Mouse (Mus musculus) liver, embryonic 15.5 days (tissue): ENCODE measurements at regions not wholly inside any gene's neighbourhood (a gene's known extent, or its start where the extent isn't known, plus 50 kb on each side); places are given as distances from the start of the nearest gene placed in this dataset.
A peak's percentile ranks its signal among the peaks of the same experiment; 100 is the strongest.

Experiments used
- ATAC-seq: fragments of 200-750 bp; cut with Nextera tagmentation; 2 replicates; pipeline ENCODE4 v1.8.0; 2017; ENCODE audit warnings: moderate number of reproducible peaks, mild to moderate bottlenecking, moderate library complexity; ENCODE audit not compliant: insufficient read depth
- H3K27ac ChIP-seq: fragments of 300-500 bp; sonication (generic); replicated peaks from 2 replicates; pipeline ENCODE4 v1.5.1; 2015; ENCODE audit warnings: mild to moderate bottlenecking, inconsistent platforms
- H3K27me3 ChIP-seq: fragments of 300-500 bp; sonication (generic); 2 replicates; pipeline ENCODE4 v1.6.1; 2015; ENCODE audit warnings: mild to moderate bottlenecking, inconsistent platforms
- H3K36me3 ChIP-seq: fragments of 300-500 bp; sonication (generic); replicated peaks from 2 replicates; pipeline ENCODE4 v1.6.1; 2015; ENCODE audit warnings: moderate library complexity, mild to moderate bottlenecking, inconsistent platforms
- H3K4me1 ChIP-seq: fragments of 300-500 bp; sonication (generic); replicated peaks from 2 replicates; pipeline ENCODE4 v1.6.1; 2015; ENCODE audit warnings: inconsistent platforms
- H3K4me2 ChIP-seq: fragments of 300-500 bp; sonication (generic); 2 replicates; pipeline ENCODE4 v1.6.1; 2015; ENCODE audit warnings: moderate library complexity, mild to moderate bottlenecking, inconsistent platforms
- H3K4me3 ChIP-seq: fragments of 300-500 bp; sonication (generic); replicated peaks from 2 replicates; pipeline ENCODE4 v1.5.1; 2015; ENCODE audit warnings: mild to moderate bottlenecking, inconsistent platforms
- H3K9ac ChIP-seq: fragments of 300-500 bp; sonication (generic); 2 replicates; pipeline ENCODE4 v1.6.1; 2015; ENCODE audit warnings: moderate library complexity, mild to moderate bottlenecking, inconsistent platforms
- H3K9me3 ChIP-seq: fragments of 300-500 bp; sonication (generic); replicated peaks from 2 replicates; pipeline ENCODE4 v1.6.1; 2016; ENCODE audit warnings: inconsistent platforms
- WGBS: fragments of 180-500 bp; shearing (Covaris S2); methylation state at CpG from one replicate; pipeline ENCODE4 v1.1.7; 2015; ENCODE audit warnings: mixed read lengths; ENCODE audit not compliant: insufficient replicate concordance; 5-methylcytosine and 5-hydroxymethylcytosine counted together

GRCm38 (mm10) chr4:81085188-81085587, 174.7 kb downstream of the Lurap1l start:
- no peak overlapping the region for H3K4me3 ChIP-seq
- H3K9ac ChIP-seq, result no peak overlapping the region
- no peaks in the 10 kb centered on the region for H3K36me3 ChIP-seq
- H3K4me2 ChIP-seq, result no peak overlapping the region
- 46% methylated on average over 4 of the region's 4 CpGs for WGBS
- no peaks in the 10 kb centered on the region for H3K9me3 ChIP-seq
- no peaks in the 10 kb centered on the region for H3K4me1 ChIP-seq
- no peaks in the 10 kb centered on the region for H3K27me3 ChIP-seq
- no peak for ATAC-seq
- H3K27ac ChIP-seq, result no peak overlapping the region

DNA sequence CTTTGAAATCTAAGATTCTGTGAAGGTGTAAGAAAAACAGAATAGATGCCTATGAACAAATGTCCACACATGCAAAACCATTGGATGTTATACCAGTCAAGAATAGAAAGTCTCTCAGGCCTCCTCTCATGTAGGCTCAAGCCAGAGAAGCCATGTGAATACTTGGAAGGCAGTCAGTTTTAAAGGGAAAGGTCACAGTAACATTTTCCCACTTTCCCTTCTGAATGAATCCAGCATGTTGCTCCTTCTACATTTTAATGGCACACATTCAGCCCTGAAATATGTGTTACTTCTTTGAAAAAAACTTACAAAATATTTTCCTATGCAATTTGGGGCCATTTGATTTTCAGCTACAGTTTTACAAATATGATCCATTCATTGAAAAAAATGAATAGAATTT, 186.1 kb downstream of the Lurap1l start:
- no peaks in the 10 kb centered on the region for H3K27me3 ChIP-seq
- no peak overlapping the region for H3K4me2 ChIP-seq
- H3K9me3 ChIP-seq, result no peaks in the 10 kb centered on the region
- H3K4me3 ChIP-seq, result no peak overlapping the region
- no peaks in the 10 kb centered on the region for H3K36me3 ChIP-seq
- H3K4me1 ChIP-seq, result no peaks in the 10 kb centered on the region
- no peak overlapping the region for H3K27ac ChIP-seq
- no peak for ATAC-seq
- H3K9ac ChIP-seq, result no peak overlapping the region

DNA sequence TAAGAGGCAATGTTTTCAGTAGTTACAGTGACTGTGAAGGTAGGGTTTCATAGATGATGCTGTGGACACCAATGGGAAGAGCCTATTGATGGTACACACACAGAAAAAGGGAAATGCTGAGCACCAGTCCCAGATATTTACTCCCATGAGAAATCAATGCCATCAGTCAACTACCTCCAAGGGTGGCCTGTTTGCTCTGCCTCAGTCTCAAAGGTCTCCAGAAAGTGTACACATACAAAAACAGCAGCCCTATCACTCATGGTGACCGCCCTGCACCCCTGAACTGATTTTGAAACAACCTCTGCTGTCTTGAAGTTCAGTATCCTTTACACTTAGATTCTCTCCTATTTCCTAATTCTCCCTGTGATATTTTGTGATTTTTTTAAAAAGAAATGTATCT, 187.2 kb downstream of the Lurap1l start:
- Histone ChIP-seq H3K9me3 (no peaks in the 10 kb centered on the region), H3K4me2 (no peak overlapping the region), H3K27me3 (no peaks in the 10 kb centered on the region), H3K36me3 (no peaks in the 10 kb centered on the region), H3K4me3 (no peak overlapping the region), H3K27ac (no peak overlapping the region), H3K9ac (no peak overlapping the region), H3K4me1 (no peaks in the 10 kb centered on the region)
- 46% methylated on average over 1 of the region's 1 CpGs for WGBS
- peak; percentile 51 for ATAC-seq

GRCm38 (mm10) chr4:81101049-81101448, 190.6 kb downstream of the Lurap1l start:
- H3K27ac ChIP-seq, result no peak overlapping the region
- no peak overlapping the region for H3K4me2 ChIP-seq
- H3K9ac ChIP-seq, result no peak overlapping the region
- 58% methylated on average over 2 of the region's 2 CpGs for WGBS
- H3K4me3 ChIP-seq, result no peak overlapping the region
- no peaks in the 10 kb centered on the region for H3K9me3 ChIP-seq
- no peak for ATAC-seq
- H3K4me1 ChIP-seq, result no peaks in the 10 kb centered on the region
- H3K27me3 ChIP-seq, result no peaks in the 10 kb centered on the region
- H3K36me3 ChIP-seq, result no peaks in the 10 kb centered on the region

GRCm38 (mm10) chr4:81111307-81111706, 200.9 kb downstream of the Lurap1l start:
- ATAC-seq, result no peak
- Histone ChIP-seq H3K9me3 (no peaks in the 10 kb centered on the region), H3K4me2 (no peak overlapping the region), H3K4me1 (no peaks in the 10 kb centered on the region), H3K27ac (no peak overlapping the region), H3K27me3 (no peaks in the 10 kb centered on the region), H3K36me3 (no peaks in the 10 kb centered on the region), H3K9ac (no peak overlapping the region), H3K4me3 (no peak overlapping the region)
- 45% methylated on average over 3 of the region's 3 CpGs for WGBS

- Histone ChIP-seq H3K4me2 (no peak overlapping the region), H3K4me1 (no peaks in the 10 kb centered on the region), H3K9ac (no peak overlapping the region), H3K36me3 (no peaks in the 10 kb centered on the region), H3K27ac (no peak overlapping the region), H3K4me3 (no peak overlapping the region), H3K9me3 (no peaks in the 10 kb centered on the region), H3K27me3 (no peaks in the 10 kb centered on the region)
- no peak for ATAC-seq
- 62% methylated on average over 7 of the region's 7 CpGs for WGBS
Measured at GRCm38 (mm10) chr4:81116411-81116810, 206.0 kb downstream of the Lurap1l start.

- ATAC-seq, result no peak
- 47% methylated on average over 3 of the region's 3 CpGs for WGBS
- H3K27me3 ChIP-seq, result no peaks in the 10 kb centered on the region
- H3K4me1 ChIP-seq, result no peaks in the 10 kb centered on the region
- no peaks in the 10 kb centered on the region for H3K9me3 ChIP-seq
- no peaks in the 10 kb centered on the region for H3K36me3 ChIP-seq
- H3K4me3 ChIP-seq, result no peak overlapping the region
- H3K4me2 ChIP-seq, result no peak overlapping the region
- no peak overlapping the region for H3K27ac ChIP-seq
- no peak overlapping the region for H3K9ac ChIP-seq
Measured at GRCm38 (mm10) chr4:81124155-81124554, 213.7 kb downstream of the Lurap1l start.

DNA sequence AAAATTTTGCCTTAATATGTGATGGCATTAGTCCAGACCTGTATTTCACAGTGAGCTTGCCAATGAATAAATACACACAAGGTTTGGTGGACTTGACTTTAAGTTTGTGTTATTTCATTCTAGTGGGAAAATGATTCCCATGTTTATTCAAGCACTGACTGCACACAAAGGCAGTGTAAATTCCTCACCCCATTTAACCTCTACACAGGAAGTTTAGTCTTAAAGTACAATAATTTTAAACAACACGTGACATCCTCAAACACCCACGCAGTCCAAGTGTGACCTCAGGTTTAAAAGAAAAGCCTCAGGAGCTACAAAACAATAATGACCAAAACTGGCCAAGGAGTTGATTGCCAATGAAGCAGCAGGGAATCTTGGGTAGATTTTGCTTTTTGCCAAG, 219.4 kb downstream of the Lurap1l start:
- H3K27me3 ChIP-seq, result no peaks in the 10 kb centered on the region
- H3K9ac ChIP-seq, result no peak overlapping the region
- H3K9me3 ChIP-seq, result no peaks in the 10 kb centered on the region
- no peak overlapping the region for H3K4me2 ChIP-seq
- H3K27ac ChIP-seq, result no peak overlapping the region
- no peak overlapping the region for H3K4me3 ChIP-seq
- H3K36me3 ChIP-seq, result no peaks in the 10 kb centered on the region
- 24% methylated on average over 2 of the region's 2 CpGs for WGBS
- H3K4me1 ChIP-seq, result no peaks in the 10 kb centered on the region
- no peak for ATAC-seq

DNA sequence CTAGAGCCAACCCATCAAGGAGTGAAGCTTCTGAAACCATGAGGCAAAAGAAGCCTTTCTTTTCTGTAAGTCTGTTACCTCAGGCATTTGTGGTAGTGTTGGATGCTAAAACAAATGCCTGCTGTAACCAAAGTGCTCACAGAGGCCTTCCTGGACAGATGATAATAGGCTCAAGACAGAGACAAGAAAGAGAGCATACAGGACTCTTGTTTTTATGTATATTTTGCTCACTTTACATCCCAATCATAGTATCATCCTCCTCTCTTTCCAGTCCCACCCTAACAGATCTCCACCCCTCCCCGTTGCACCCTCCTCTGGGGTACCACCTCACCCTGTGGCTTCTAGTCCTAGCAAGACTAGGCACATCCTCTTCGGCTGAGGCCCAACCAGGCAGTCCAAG, 262.7 kb downstream of the Lurap1l start:
- Histone ChIP-seq H3K4me2 (no peak overlapping the region), H3K9ac (no peak overlapping the region), H3K9me3 (no peaks in the 10 kb centered on the region), H3K36me3 (no peaks in the 10 kb centered on the region), H3K27me3 (no peaks in the 10 kb centered on the region), H3K27ac (no peak overlapping the region), H3K4me3 (no peak overlapping the region), H3K4me1 (no peaks in the 10 kb centered on the region)
- WGBS, result 52% methylated on average over 2 of the region's 2 CpGs
- ATAC-seq, result no peak

- Histone ChIP-seq H3K4me3 (no peak overlapping the region), H3K9me3 (no peaks in the 10 kb centered on the region), H3K27me3 (no peaks in the 10 kb centered on the region), H3K9ac (no peak overlapping the region), H3K4me2 (no peak overlapping the region), H3K36me3 (no peaks in the 10 kb centered on the region), H3K4me1 (no peaks in the 10 kb centered on the region), H3K27ac (no peak overlapping the region)
- no peak for ATAC-seq
- 24% methylated on average over 11 of the region's 11 CpGs for WGBS
Measured at GRCm38 (mm10) chr4:81177443-81178041, 265.1 kb downstream of the Mpdz start.

DNA sequence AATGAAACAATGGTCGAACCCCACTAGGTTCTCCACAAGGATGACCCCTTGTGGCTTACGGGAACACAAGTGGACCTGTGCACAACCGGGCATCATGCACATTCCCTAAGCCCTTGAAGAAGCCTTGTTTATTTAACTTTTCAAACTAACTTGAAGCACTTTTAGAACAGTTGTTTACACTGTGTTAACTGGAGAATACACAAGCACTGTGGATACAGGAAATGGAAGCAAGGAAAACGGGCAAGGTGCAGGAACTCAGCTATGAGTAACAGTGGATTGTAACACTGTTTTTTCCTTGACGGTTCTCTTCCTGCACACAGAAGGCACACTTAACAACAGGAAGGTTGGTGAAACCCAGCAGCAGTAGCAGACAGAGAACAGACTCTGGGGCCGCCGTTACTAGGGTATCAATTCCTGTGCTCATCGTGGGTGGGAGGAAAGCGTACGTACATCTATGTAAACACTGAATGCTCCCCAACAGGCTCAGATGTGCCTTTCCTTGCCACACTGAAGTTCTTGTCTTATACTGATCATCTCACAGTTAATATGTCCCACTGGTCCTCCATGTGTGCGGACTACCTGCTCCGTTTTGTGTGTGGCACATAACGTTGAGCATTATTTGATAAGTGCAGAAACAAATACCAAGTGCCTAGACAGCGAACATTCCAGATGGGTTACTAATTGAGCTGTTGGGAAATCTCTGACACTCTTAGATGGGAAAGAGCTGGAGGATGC, 264.4 kb downstream of the Mpdz start:
- Histone ChIP-seq H3K27ac (no peak overlapping the region), H3K27me3 (no peaks in the 10 kb centered on the region), H3K4me1 (no peaks in the 10 kb centered on the region), H3K36me3 (no peaks in the 10 kb centered on the region), H3K9ac (no peak overlapping the region), H3K9me3 (no peaks in the 10 kb centered on the region), H3K4me3 (no peak overlapping the region), H3K4me2 (no peak overlapping the region)
- ATAC-seq, result no peak
- WGBS, result 46% methylated on average over 14 of the region's 14 CpGs

DNA sequence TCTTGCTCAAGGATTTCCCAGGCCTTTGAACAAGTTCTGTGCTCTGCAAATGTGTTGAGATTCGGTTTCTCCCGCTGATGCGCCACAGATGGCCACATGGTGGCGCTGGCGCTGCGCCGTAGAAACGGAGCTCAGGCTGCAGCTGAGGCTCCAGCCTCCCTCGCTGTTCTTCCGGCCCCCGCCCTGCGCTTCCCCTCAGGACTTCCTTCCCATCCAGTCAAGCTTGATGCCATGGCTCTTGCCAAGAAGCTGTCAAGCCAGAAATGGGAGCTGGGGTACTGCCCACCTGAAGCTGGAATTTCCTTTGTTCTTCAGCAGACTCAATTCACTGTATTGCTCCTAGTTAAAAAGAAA, 263.9 kb downstream of the Mpdz start:
- no peaks in the 10 kb centered on the region for H3K4me1 ChIP-seq
- H3K4me2 ChIP-seq, result no peak overlapping the region
- 0% methylated on average over 12 of the region's 12 CpGs for WGBS
- no peak overlapping the region for H3K4me3 ChIP-seq
- H3K36me3 ChIP-seq, result no peaks in the 10 kb centered on the region
- H3K27ac ChIP-seq, result no peak overlapping the region
- H3K27me3 ChIP-seq, result no peaks in the 10 kb centered on the region
- no peaks in the 10 kb centered on the region for H3K9me3 ChIP-seq
- H3K9ac ChIP-seq, result no peak overlapping the region
- 0 out of 2 replicates have a peak, but pooled peaks have one; percentile 31 for ATAC-seq
